Mouse (Mus musculus) intestine, embryonic 14.5 days (tissue): Measurements from ENCODE around the gene Atl2. TPM values are rescaled to one million over a fixed set of nuclear protein-coding genes. Genes with fewer than 3 reads are reported as not detected.

Experiments used
- ATAC-seq: fragments of 200-750 bp; cut with Nextera tagmentation; replicated peaks from 2 replicates; pipeline ENCODE4 v1.8.0; 2017; ENCODE audit warnings: low read depth, moderate number of reproducible peaks, moderate TSS enrichment, moderate library complexity; ENCODE audit not compliant: low FRiP score, low TSS enrichment
- DNase-seq: peaks from one replicate; pipeline ENCODE4 v3.0.0-alpha.2; 2018; ENCODE audit warnings: low spot score
- H3K27ac ChIP-seq: fragments of 300-500 bp; sonication (generic); 2 replicates; pipeline ENCODE4 v1.5.1; 2014; ENCODE audit warnings: low read depth, mild to moderate bottlenecking, control low read depth
- H3K27me3 ChIP-seq: fragments of 300-500 bp; sonication (generic); replicated peaks from 2 replicates; pipeline ENCODE4 v1.6.1; 2014; ENCODE audit warnings: low read length, control low read depth; ENCODE audit not compliant: control insufficient read depth, insufficient read depth
- H3K36me3 ChIP-seq: fragments of 300-500 bp; sonication (generic); 2 replicates; pipeline ENCODE4 v1.6.1; 2014; ENCODE audit warnings: low read length, control low read depth; ENCODE audit not compliant: control insufficient read depth, insufficient read depth
- H3K4me1 ChIP-seq: fragments of 300-500 bp; sonication (generic); replicated peaks from 2 replicates; pipeline ENCODE4 v1.6.1; 2014; ENCODE audit warnings: low read length, control low read depth, mixed read lengths; ENCODE audit not compliant: control insufficient read depth, insufficient read depth
- H3K4me2 ChIP-seq: fragments of 300-500 bp; sonication (generic); 2 replicates; pipeline ENCODE4 v1.6.1; 2014; ENCODE audit warnings: low read length
- H3K4me3 ChIP-seq: fragments of 300-500 bp; sonication (generic); 2 replicates; pipeline ENCODE4 v1.5.1; 2014; ENCODE audit warnings: low read depth, low read length, control low read depth, mixed read lengths
- H3K9ac ChIP-seq: fragments of 300-500 bp; sonication (generic); 2 replicates; pipeline ENCODE4 v1.6.1; 2014; ENCODE audit warnings: mild to moderate bottlenecking, low read length
- H3K9me3 ChIP-seq: fragments of 300-500 bp; sonication (generic); 2 replicates; pipeline ENCODE4 v1.6.1; 2016; ENCODE audit warnings: low read length, control low read depth; ENCODE audit not compliant: control insufficient read depth
- WGBS: fragments of 180-500 bp; shearing (Covaris S2); extraction: QIAGEN DNeasy Blood & Tissue Kit; methylation state at CpG from one replicate; pipeline ENCODE4 v1.1.7; 2014; 5-methylcytosine and 5-hydroxymethylcytosine counted together
- polyA plus RNA-seq: library from polyadenylated mRNA; unstranded; fragments of >200 nt; fragmentation: Nextera tagmentation; extraction: Ambion mirVana; gene quantifications from 2 replicates; pipeline ENCODE4 v1.2.1, GENCODE M21; 2014

The Atl2 gene
- polyA plus RNA-seq, 1 experiment from 2014 or later: 40.1 TPM

DNA sequence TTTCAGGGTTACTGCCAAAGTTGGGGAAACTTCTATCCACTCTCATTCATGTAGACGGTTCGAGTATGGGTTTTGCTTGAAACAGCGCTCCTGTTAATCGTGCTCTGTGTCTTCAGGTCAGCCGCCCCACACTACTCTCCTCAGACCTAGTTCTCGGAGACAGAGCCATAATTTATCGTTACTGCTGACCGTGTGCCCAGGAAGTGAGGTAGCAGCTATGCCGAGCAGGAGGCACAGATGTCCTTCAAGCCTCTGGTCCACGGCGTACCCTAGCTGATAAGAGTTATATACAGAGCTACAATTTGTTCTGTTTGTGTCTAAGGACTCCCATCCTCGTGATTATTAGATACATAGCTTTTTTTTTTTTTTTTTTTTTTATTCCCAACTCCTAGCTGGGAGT, 13.6 kb upstream of the Atl2 start:
- no peak overlapping the region for H3K4me2 ChIP-seq
- H3K9ac ChIP-seq: no peak overlapping the region
- DNase-seq: no peak
- no peaks in the 10 kb centered on the region for H3K27me3 ChIP-seq
- no peaks in the 10 kb centered on the region for H3K9me3 ChIP-seq
- no peaks in the 10 kb centered on the region for H3K4me1 ChIP-seq
- WGBS: 69% methylated on average over 12 of the region's 12 CpGs
- H3K27ac ChIP-seq: no peak overlapping the region
- H3K4me3 ChIP-seq: no peak overlapping the region
- no peak for ATAC-seq
- H3K36me3 ChIP-seq: no peaks in the 10 kb centered on the region

DNA sequence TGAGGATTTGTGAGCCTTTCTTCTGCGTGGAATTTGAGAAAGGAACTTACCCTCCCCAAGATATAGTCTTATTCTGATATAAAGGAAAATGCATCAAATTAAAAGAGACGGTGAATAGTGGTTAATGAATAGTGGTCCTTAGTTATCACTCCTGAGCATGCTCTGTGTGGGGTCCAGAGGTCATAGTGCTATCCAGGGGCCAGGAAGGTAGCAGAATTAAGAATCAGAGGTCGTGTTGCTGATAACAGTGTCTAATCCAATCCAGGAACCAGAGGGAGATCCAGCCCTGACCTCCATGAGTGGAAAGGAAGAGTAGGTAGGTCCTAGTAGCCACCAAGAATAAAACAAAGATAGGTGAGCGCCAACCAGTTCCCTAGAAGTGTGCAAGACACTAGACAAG, 11.8 kb upstream of the Atl2 start:
- no peak overlapping the region for H3K9ac ChIP-seq
- no peak overlapping the region for H3K27ac ChIP-seq
- DNase-seq (no peak), ATAC-seq (no peak)
- WGBS: 71% methylated on average over 4 of the region's 4 CpGs
- H3K9me3 ChIP-seq: no peaks in the 10 kb centered on the region
- H3K4me1 ChIP-seq: no peaks in the 10 kb centered on the region
- no peak overlapping the region for H3K4me3 ChIP-seq
- no peak overlapping the region for H3K4me2 ChIP-seq
- no peaks in the 10 kb centered on the region for H3K36me3 ChIP-seq
- no peaks in the 10 kb centered on the region for H3K27me3 ChIP-seq

DNA sequence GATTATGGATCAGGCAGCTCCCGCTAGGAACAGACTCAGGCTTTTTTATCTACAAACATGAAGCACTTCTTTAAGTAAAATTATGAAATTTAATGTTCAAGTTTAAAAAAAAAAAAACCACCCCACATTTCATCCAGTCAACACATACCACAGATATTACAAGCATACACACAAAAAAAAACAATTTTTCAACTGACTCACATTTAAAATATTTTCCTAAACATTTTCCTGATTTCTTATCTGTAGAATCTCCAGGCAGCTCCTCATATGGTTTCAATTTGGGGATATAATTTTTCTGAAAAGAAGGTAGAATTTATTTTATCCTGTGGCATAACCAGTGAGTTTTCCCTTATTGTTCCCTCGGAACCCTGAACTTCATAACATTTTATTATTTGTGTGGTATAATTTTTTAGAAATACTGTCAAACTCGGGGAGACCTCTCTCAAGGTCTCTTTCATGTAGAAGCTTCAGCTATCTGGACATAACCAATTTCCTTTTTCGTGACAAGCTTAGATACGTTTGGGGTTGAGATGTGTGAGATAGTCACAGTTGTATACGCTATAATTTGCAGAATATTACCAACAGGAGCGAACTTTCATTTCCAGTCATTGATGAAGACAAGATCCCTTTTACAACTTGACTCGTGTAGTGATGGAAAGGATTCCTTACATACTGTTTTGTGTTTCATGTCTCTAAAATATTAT, 11.0 kb upstream of the Atl2 start:
- no peaks in the 10 kb centered on the region for H3K4me1 ChIP-seq
- no peaks in the 10 kb centered on the region for H3K36me3 ChIP-seq
- H3K27me3 ChIP-seq: no peaks in the 10 kb centered on the region
- WGBS: 84% methylated on average over 8 of the region's 8 CpGs
- no peak for ATAC-seq
- DNase-seq: no peak
- H3K4me2 ChIP-seq: no peak overlapping the region
- no peak overlapping the region for H3K9ac ChIP-seq
- no peak overlapping the region for H3K4me3 ChIP-seq
- no peak overlapping the region for H3K27ac ChIP-seq
- no peaks in the 10 kb centered on the region for H3K9me3 ChIP-seq

DNA sequence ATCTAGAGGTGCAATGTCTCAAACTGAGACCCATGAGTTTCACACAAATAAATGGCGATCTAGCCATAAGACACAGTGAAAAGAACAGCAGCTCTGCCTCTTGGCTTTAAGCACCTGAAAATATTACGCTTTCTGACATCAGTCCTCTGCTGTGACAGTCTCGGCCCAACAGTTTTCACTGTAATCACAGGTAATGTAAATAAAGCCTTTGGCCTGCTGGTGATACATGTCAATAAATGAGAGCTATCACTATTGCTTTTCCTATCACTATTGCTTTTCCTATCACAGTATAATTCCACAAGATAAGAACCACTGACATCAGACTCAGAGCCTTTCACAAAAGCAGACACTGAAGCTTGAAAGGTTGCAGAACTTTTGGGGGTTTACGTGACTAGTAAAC, 8.7 kb upstream of the Atl2 start:
- no peaks in the 10 kb centered on the region for H3K9me3 ChIP-seq
- ATAC-seq (no peak), DNase-seq (peak; percentile 45)
- no peaks in the 10 kb centered on the region for H3K27me3 ChIP-seq
- WGBS: 76% methylated on average over 4 of the region's 4 CpGs
- H3K36me3 ChIP-seq: no peaks in the 10 kb centered on the region
- no peak overlapping the region for H3K4me3 ChIP-seq
- H3K4me2 ChIP-seq: no peak overlapping the region
- no peaks in the 10 kb centered on the region for H3K4me1 ChIP-seq
- H3K27ac ChIP-seq: no peak overlapping the region
- no peak overlapping the region for H3K9ac ChIP-seq

DNA sequence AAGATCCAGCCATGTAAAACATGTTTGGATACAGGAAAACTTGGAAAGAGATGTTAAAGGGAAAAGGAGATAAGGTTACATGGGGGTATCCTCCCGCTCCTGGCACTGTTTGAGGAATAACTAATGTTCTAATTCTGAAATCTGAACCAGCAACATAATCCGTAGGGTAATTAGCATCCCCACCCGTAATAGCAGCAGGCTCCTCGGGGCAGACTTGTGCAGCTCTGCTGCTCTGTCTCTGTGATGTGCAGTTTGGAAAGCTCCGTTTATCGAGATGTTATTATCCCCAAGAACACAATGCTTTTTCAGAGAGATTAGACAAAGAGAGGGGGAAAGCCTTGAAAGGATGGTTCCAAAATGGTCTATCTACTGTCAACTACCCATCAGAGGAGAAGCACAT, 5.3 kb upstream of the Atl2 start:
- DNase-seq: peak; percentile 9
- WGBS: 49% methylated on average over 6 of the region's 6 CpGs

DNA sequence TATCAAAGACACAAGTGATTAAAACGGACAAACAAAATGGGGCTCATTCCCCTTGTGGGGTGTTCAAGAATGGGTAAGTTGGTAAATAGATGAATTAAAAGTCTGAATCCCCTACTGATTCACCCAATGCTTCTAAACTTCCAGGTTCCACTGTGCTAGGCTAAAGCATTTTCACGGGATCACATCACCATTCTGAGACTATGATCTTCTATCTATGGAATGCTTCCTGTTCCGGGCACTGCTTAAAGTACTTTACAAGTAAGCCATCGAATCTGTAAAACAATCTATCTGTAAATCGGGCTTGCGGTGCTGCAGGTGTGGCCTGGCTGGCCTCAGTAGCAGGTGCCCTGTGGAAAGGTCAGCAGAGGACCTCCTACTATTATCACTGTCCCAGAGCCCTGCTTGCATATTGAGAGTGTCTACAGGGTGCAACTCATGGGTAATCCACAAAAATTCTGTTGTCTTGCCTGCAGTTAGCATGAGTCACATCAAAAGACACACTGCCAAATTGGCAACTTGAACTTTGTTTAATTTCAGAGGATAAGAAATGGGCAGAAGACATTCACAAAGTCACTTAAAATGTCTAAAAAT, 2.3 kb upstream of the Atl2 start:
- Histone ChIP-seq H3K4me2 (no peak overlapping the region), H3K9ac (no peak overlapping the region), H3K4me1 (peaks cover 14% of the 10 kb centered on the region), H3K27ac (no peak overlapping the region), H3K4me3 (no peak overlapping the region), H3K9me3 (no peaks in the 10 kb centered on the region), H3K27me3 (peaks cover 9% of the 10 kb centered on the region; the same call in 1 of the 2 replicates), H3K36me3 (no peaks in the 10 kb centered on the region)
- no peak for ATAC-seq
- 72% methylated on average over 6 of the region's 6 CpGs for WGBS
- no peak for DNase-seq

More for the DNA sequence above, 5.3 kb upstream of the Atl2 start:
- H3K27ac ChIP-seq: no peak overlapping the region
- no peak overlapping the region for H3K4me2 ChIP-seq
- H3K36me3 ChIP-seq: no peaks in the 10 kb centered on the region
- H3K27me3 ChIP-seq: peaks cover 9% of the 10 kb centered on the region; the same call in 1 of the 2 replicates
- no peaks in the 10 kb centered on the region for H3K9me3 ChIP-seq
- H3K4me3 ChIP-seq: no peak overlapping the region
- H3K4me1 ChIP-seq: no peaks in the 10 kb centered on the region
- no peak for ATAC-seq
- H3K9ac ChIP-seq: no peak overlapping the region

DNA sequence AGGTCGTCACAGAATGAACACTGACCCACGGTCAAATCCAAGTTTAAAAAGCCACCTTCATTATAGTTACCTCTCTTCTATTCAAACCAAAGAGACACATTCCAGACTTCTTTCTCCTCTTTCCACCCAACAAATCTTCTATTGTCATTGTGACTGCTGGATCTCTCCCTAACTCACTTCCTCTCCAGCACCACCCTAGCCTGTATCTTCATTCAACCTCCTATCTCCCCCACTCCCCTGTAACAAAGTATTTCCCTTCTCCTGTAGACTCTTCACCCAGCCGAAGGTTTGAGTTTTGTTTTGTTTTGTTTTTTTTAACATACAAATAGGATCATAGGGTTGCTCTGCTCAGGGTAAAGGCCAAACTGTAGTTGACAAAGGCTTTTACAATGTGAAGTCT, 1.7 kb upstream of the Atl2 start:
- Histone ChIP-seq H3K4me1 (peaks cover 19% of the 10 kb centered on the region), H3K4me3 (no peak overlapping the region), H3K27ac (no peak overlapping the region), H3K4me2 (no peak overlapping the region), H3K27me3 (peaks cover 9% of the 10 kb centered on the region; the same call in 1 of the 2 replicates), H3K9ac (no peak overlapping the region), H3K9me3 (no peaks in the 10 kb centered on the region), H3K36me3 (no peaks in the 10 kb centered on the region)
- ATAC-seq (no peak), DNase-seq (no peak)
- 71% methylated on average over 3 of the region's 3 CpGs for WGBS

DNA sequence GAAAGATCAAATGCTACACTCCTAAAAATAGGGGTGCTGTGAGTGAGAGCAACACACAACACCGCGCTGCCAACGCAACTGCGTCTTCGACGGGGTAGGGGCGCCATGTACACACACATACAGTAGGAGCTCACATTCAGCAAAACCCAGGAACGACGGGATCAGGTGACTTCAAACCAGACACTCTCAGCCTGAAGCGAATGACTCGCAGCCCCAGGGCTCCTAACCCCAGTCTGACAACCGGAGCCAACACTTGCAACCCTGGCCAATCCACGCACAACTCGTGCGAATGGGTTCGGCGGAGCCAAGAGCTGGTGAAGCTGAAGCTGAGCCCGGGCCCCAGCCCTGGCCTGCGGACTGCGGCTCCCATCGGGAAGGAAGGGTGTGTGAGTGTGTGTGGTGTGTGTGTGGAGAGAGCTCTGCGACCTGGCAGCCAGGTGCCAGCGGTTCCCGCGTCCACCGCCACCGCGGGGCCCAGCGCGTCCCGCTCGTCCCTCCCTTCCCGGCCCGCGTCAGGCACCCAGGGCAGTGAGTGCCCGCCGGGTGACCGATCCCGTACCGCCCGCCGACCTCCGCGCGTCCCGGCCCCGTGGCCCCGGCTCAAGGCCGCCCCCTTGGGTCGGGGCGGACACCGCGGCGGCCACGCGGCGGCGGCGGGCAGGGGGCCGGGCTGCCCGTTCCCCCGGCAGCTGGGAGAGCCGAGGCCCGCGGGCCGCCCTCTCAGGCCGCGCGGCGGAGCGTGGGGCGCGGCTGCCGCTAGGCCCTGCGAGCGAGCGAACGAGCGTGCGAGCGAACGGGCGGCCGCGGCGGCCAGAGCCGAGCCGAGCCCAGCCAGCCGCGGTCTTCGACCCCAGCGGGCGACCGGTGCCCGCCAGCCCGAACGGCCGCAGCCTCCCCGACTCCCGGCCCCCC, 696 bp downstream of the Atl2 start:
- Histone ChIP-seq H3K9ac (peak overlapping the region; percentile 95), H3K4me2 (peak overlapping the region; percentile 67), H3K4me1 (peaks cover 28% of the 10 kb centered on the region), H3K27me3 (peaks cover 9% of the 10 kb centered on the region; the same call in 1 of the 2 replicates), H3K27ac (peak overlapping the region; percentile 95), H3K9me3 (no peaks in the 10 kb centered on the region), H3K36me3 (no peaks in the 10 kb centered on the region), H3K4me3 (peak overlapping the region; percentile 58)
- ATAC-seq: peak; percentile 70
- WGBS: under 1% methylated on average over 83 of the region's 100 CpGs
- DNase-seq: peak; percentile 85
